In the genomic region with DNA sequence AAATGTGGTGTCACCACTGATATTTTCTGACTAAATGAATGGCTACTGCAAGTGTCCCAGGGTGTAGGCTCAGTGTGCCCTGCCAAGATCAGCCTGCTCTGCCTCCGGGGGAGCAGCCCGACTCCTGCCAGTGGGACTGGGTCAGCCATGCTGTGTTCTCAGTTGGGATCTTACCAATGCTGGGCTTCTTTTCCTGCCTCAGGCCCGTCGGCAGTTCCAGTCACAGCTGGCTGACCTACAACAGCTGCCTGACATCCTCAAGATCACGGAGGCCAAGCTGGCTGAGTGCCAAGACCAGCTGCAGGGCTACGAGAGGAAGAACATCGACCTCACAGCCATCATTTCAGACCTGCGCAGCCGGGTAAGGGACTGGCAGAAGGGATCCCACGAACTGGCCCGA, we compare ENCODE assay signal across 10 mouse cellular contexts. TPM values are rescaled to one million over a fixed set of nuclear protein-coding genes. Genes with fewer than 3 reads are reported as not detected.
DNase-seq lines count a peak whose midpoint lies in the region; ATAC-seq and TF ChIP-seq lines count a peak whose summit lies in the region.
"Had no signal": no experiment of that assay in that cellular context is flagged by ENCODE, and none has a peak within 500 bp of the region (broad histone marks: within the 10 kb centered on the region; RNA-seq: fewer than 3 reads in every experiment).

No protein-coding gene starts in this region.

- no peaks in the 10 kb centered on the region for H3K4me1 ChIP-seq in hindbrain, embryonic 13.5 days (replicated peaks)
- H3K4me1 ChIP-seq in hindbrain, embryonic 12.5 days, result no peaks in the 10 kb centered on the region
- H3K4me1 ChIP-seq in CH12.LX (ENCODE audit: control insufficient read depth in 1 of 2, insufficient read depth in 2 of 2), result peaks cover 4 to 15% of the 10 kb centered on the region in 2 experiments; a peak in 2 of 4 replicates
- H3K4me1 ChIP-seq in lung, embryonic 15.5 days, result 0 out of 2 replicates have a peak, but pooled peaks cover 6% of the 10 kb centered on the region
- H3K4me1 ChIP-seq: limb, embryonic 13.5 days had no signal

- in situ Hi-C loops in CH12.LX (cut with MboI; ENCODE audit: low pct_ligation_motif_present, low pct_unique_long_range_greater_than_20kb, low sequenced_read_pairs), result loop anchor here (10.0 kb wide), 1 partner anchor 157 kb away; no protein-coding TSS in a partner anchor

- H3K4me3 ChIP-seq in hindbrain, embryonic 13.5 days, result no peak overlapping the region
- no peak overlapping the region for H3K4me3 ChIP-seq in hindbrain, embryonic 12.5 days
- H3K4me3 ChIP-seq in CH12.LX (replicated peaks in 1 of 3; ENCODE audit: low read depth in 2 of 3, low read length in 2 of 3, poor library complexity in 1 of 3), result no peak overlapping the region
- H3K4me3 ChIP-seq in lung, embryonic 15.5 days, result no peak overlapping the region
- H3K4me3 ChIP-seq: erythroblast, embryonic 14.5 days; limb, embryonic 13.5 days had no signal

- H3K36me3 ChIP-seq in hindbrain, embryonic 13.5 days, result peaks cover 89% of the 10 kb centered on the region
- peaks cover 91% of the 10 kb centered on the region for H3K36me3 ChIP-seq in hindbrain, embryonic 12.5 days
- peaks cover 70 to 89% of the 10 kb centered on the region in 2 experiments for H3K36me3 ChIP-seq in CH12.LX (replicated peaks in 1 of 2; ENCODE audit: control insufficient read depth in 1 of 2, insufficient read depth in 1 of 2, low read length in 1 of 2)
- peaks cover 82% of the 10 kb centered on the region for H3K36me3 ChIP-seq in lung, embryonic 15.5 days

- H3K27me3 ChIP-seq in hindbrain, embryonic 13.5 days, result no peaks in the 10 kb centered on the region
- no peaks in the 10 kb centered on the region for H3K27me3 ChIP-seq in hindbrain, embryonic 12.5 days
- H3K27me3 ChIP-seq in CH12.LX (replicated peaks), result no peaks in the 10 kb centered on the region
- no peaks in the 10 kb centered on the region for H3K27me3 ChIP-seq in lung, embryonic 15.5 days
- H3K27me3 ChIP-seq: limb, embryonic 13.5 days had no signal

- intact Hi-C loops in heart, postnatal 10 days (cut with DNase I), result no loop called here

- H3K27ac ChIP-seq in hindbrain, embryonic 13.5 days, result 0 out of 2 replicates have a peak overlapping the region, but pooled peaks have one; percentile 8
- no peak overlapping the region for H3K27ac ChIP-seq in hindbrain, embryonic 12.5 days
- H3K27ac ChIP-seq in CH12.LX (ENCODE audit: insufficient read depth, low read depth), result 0 out of 2 replicates have a peak overlapping the region, but pooled peaks have one; percentile 2
- no peak overlapping the region for H3K27ac ChIP-seq in lung, embryonic 15.5 days
- H3K27ac ChIP-seq: limb, embryonic 13.5 days had no signal

- H3K9me3 ChIP-seq in hindbrain, embryonic 13.5 days, result no peaks in the 10 kb centered on the region
- no peaks in the 10 kb centered on the region for H3K9me3 ChIP-seq in hindbrain, embryonic 12.5 days (replicated peaks)
- H3K9me3 ChIP-seq in CH12.LX (replicated peaks; ENCODE audit: low read length), result no peaks in the 10 kb centered on the region
- no peaks in the 10 kb centered on the region for H3K9me3 ChIP-seq in lung, embryonic 15.5 days
- H3K9me3 ChIP-seq: limb, embryonic 13.5 days had no signal

- no peaks in the 10 kb centered on the region for H3K79me2 ChIP-seq in CH12.LX (replicated peaks; ENCODE audit: control insufficient read depth, extremely low read depth, insufficient read depth, poor library complexity, severe bottlenecking)

- no peak for TF ChIP-seq RAD21 in CH12.LX (IDR thresholded peaks at IDR 0.05; ENCODE audit: low read depth, low read length)

- dilution Hi-C loops in CH12.LX (cut with MboI; ENCODE audit: extremely low pct_ligation_motif_present, extremely low pct_unique_long_range_greater_than_20kb, low sequenced_read_pairs), result no loop called here

- TF ChIP-seq CTCF in CH12.LX (conservative IDR thresholded peaks at IDR 0.05 in 1 of 2, IDR thresholded peaks at IDR 0.05 in 1 of 2; ENCODE audit: low read depth in 2 of 2, low read length in 2 of 2), result no peak

- no peak for ATAC-seq in hindbrain, embryonic 13.5 days (ENCODE audit: low FRiP score)
- ATAC-seq in hindbrain, embryonic 12.5 days (ENCODE audit: low FRiP score), result no peak
- peak; percentile 57; the same call in 1 of the 2 replicates for ATAC-seq in lung, embryonic 15.5 days (ENCODE audit: borderline replicate concordance, extremely low read depth, low FRiP score, low TSS enrichment)

- no peak overlapping the region for H3K9ac ChIP-seq in hindbrain, embryonic 13.5 days
- no peak overlapping the region for H3K9ac ChIP-seq in hindbrain, embryonic 12.5 days
- H3K9ac ChIP-seq in CH12.LX (ENCODE audit: insufficient read depth, low read depth), result no peak overlapping the region
- no peak overlapping the region for H3K9ac ChIP-seq in lung, embryonic 15.5 days
- H3K9ac ChIP-seq: limb, embryonic 13.5 days had no signal

- WGBS in hindbrain, embryonic 13.5 days, result 81% methylated on average over 11 of the region's 11 CpGs
- WGBS in hindbrain, embryonic 12.5 days, result 82% methylated on average over 11 of the region's 11 CpGs
- 25% methylated on average over 11 of the region's 11 CpGs for WGBS in lung, embryonic 15.5 days

- peak; percentile 47 for DNase-seq in CH12.LX (ENCODE audit: extremely low read depth)
- peak; percentile 59 to 69 for DNase-seq in adrenal gland, postnatal 36 days
- peak; percentile 79 to 87 for DNase-seq in heart, postnatal 10 days
- peak; percentile 48 for DNase-seq in spleen, postnatal 36 days (ENCODE audit: low spot score in 2 of 2)
- DNase-seq in natural killer cell, adult 2 months (ENCODE audit: low spot score in 2 of 2), result no peak

- H3K4me2 ChIP-seq in hindbrain, embryonic 13.5 days, result no peak overlapping the region
- no peak overlapping the region for H3K4me2 ChIP-seq in hindbrain, embryonic 12.5 days (replicated peaks)
- no peak overlapping the region for H3K4me2 ChIP-seq in CH12.LX (ENCODE audit: insufficient read depth, low read depth, poor library complexity, severe bottlenecking)
- H3K4me2 ChIP-seq in lung, embryonic 15.5 days, result no peak overlapping the region
- H3K4me2 ChIP-seq: limb, embryonic 13.5 days had no signal

- no peak for TF ChIP-seq POLR2A in CH12.LX (IDR thresholded peaks at IDR 0.05; ENCODE audit: low read depth, low read length)

- TF ChIP-seq EP300 in CH12.LX (IDR thresholded peaks at IDR 0.05; ENCODE audit: low read length), result no peak

TF ChIP-seq in CH12.LX, 34 proteins besides CTCF, POLR2A, EP300 and RAD21:
- TF ChIP-seq UBTF (IDR thresholded peaks at IDR 0.05; ENCODE audit: low read depth, low read length) (no peak), PAX5 (IDR thresholded peaks at IDR 0.05; ENCODE audit: low read length) (no peak), NELFE (IDR thresholded peaks at IDR 0.05; ENCODE audit: low read depth, low read length) (no peak), RCOR1 (conservative IDR thresholded peaks at IDR 0.05; ENCODE audit: low read depth, low read length) (no peak), TCF12 (IDR thresholded peaks at IDR 0.05; ENCODE audit: low read depth, low read length) (no peak), SMC3 (IDR thresholded peaks at IDR 0.05; ENCODE audit: low read depth, low read length) (no peak), ETS1 (conservative IDR thresholded peaks at IDR 0.05; ENCODE audit: low read depth, low read length) (no peak), MAX (IDR thresholded peaks at IDR 0.05; ENCODE audit: low read length) (no peak)

RNA-seq across cellular contexts. Expression of gene Gle1, which starts 13.2 kb away (rescaled TPM):
- polyA plus RNA-seq in hindbrain, embryonic 13.5 days (2015; fragmentation: Nextera tagmentation; extraction: Ambion mirVana), result 75.2 and 82.1 TPM in 2 replicates
- polyA plus RNA-seq in hindbrain, embryonic 12.5 days (2016; fragmentation: Nextera tagmentation; extraction: Ambion mirVana), result 69.1 and 72.5 TPM in 2 replicates
- 38.0 and 39.7 TPM in 2 replicates for total RNA-seq in CH12.LX (2012; rRNA removed)
- total RNA-seq in CH12.LX (2014; rRNA removed), result 32.0 and 36.5 TPM in 2 replicates
- polyA plus RNA-seq in CH12.LX (2012; ENCODE audit: insufficient read length, low read depth), result 54.1 and 60.1 TPM in 2 replicates
- total RNA-seq in adrenal gland, postnatal 36 days (2021), result 10 to 100 TPM; 29.8 to 32.1 TPM
- total RNA-seq in heart, postnatal 10 days (2021), result 10 to 100 TPM; 26.0 to 26.2 TPM
- 64.5 and 67.9 TPM in 2 replicates for polyA plus RNA-seq in lung, embryonic 15.5 days (2015; fragmentation: Nextera tagmentation; extraction: Ambion mirVana)

RNA-seq across cellular contexts. Expression of gene Odf2, which starts 33.0 kb away (rescaled TPM):
- 70.3 and 78.3 TPM in 2 replicates for polyA plus RNA-seq in hindbrain, embryonic 13.5 days (2015; fragmentation: Nextera tagmentation; extraction: Ambion mirVana)
- 87.9 and 97.0 TPM in 2 replicates for polyA plus RNA-seq in hindbrain, embryonic 12.5 days (2016; fragmentation: Nextera tagmentation; extraction: Ambion mirVana)
- total RNA-seq in CH12.LX (2012; rRNA removed), result 43.7 and 48.6 TPM in 2 replicates
- total RNA-seq in CH12.LX (2014; rRNA removed), result 35.4 and 44.4 TPM in 2 replicates
- 54.6 and 59.5 TPM in 2 replicates for polyA plus RNA-seq in CH12.LX (2012; ENCODE audit: insufficient read length, low read depth)
- 10 to 100 TPM; 35.4 to 36.0 TPM for total RNA-seq in adrenal gland, postnatal 36 days (2021)
- 10 to 100 TPM; 30.5 to 33.8 TPM for total RNA-seq in heart, postnatal 10 days (2021)
- polyA plus RNA-seq in lung, embryonic 15.5 days (2015; fragmentation: Nextera tagmentation; extraction: Ambion mirVana), result 55.8 and 62.3 TPM in 2 replicates

RNA-seq across cellular contexts. Expression of gene Sptan1, which starts 43.3 kb away (rescaled TPM):
- 192 and 203 TPM in 2 replicates for polyA plus RNA-seq in hindbrain, embryonic 13.5 days (2015; fragmentation: Nextera tagmentation; extraction: Ambion mirVana)
- polyA plus RNA-seq in hindbrain, embryonic 12.5 days (2016; fragmentation: Nextera tagmentation; extraction: Ambion mirVana), result 179 and 188 TPM in 2 replicates
- total RNA-seq in CH12.LX (2012; rRNA removed) (113 TPM in 2 replicates), CH12.LX (2014; rRNA removed) (73.8 and 86.4 TPM in 2 replicates)
- 88.0 and 91.6 TPM in 2 replicates for polyA plus RNA-seq in CH12.LX (2012; ENCODE audit: insufficient read length, low read depth)
- total RNA-seq in adrenal gland, postnatal 36 days (2021), result 100 to 1,000 TPM; 197 to 273 TPM
- total RNA-seq in heart, postnatal 10 days (2021), result 100 to 1,000 TPM; 334 to 351 TPM
- polyA plus RNA-seq in lung, embryonic 15.5 days (2015; fragmentation: Nextera tagmentation; extraction: Ambion mirVana), result 95.5 and 102 TPM in 2 replicates

RNA-seq across cellular contexts. Expression of gene Cercam, which starts 53.0 kb away (rescaled TPM):
- 23.8 and 24.9 TPM in 2 replicates for polyA plus RNA-seq in hindbrain, embryonic 13.5 days (2015; fragmentation: Nextera tagmentation; extraction: Ambion mirVana)
- 28.5 and 30.2 TPM in 2 replicates for polyA plus RNA-seq in hindbrain, embryonic 12.5 days (2016; fragmentation: Nextera tagmentation; extraction: Ambion mirVana)
- 6.1 and 6.3 TPM in 2 replicates for total RNA-seq in CH12.LX (2012; rRNA removed)
- 2.5 and 3.0 TPM in 2 replicates for total RNA-seq in CH12.LX (2014; rRNA removed)
- polyA plus RNA-seq in CH12.LX (2012; ENCODE audit: insufficient read length, low read depth), result 3.5 and 3.7 TPM in 2 replicates
- total RNA-seq in adrenal gland, postnatal 36 days (2021), result 10 to 100 TPM; 11.6 to 15.8 TPM
- 10 to 100 TPM; 13.0 to 13.9 TPM for total RNA-seq in heart, postnatal 10 days (2021)
- 12.2 and 12.9 TPM in 2 replicates for polyA plus RNA-seq in lung, embryonic 15.5 days (2015; fragmentation: Nextera tagmentation; extraction: Ambion mirVana)

Comparison
In these comparisons a context has a peak if more than half of its experiments do, and no peak if none do; other contexts are left out.
1. H3K27ac ChIP-seq: peak in hindbrain, embryonic 13.5 days (single experiment) and CH12.LX (single experiment); none in hindbrain, embryonic 12.5 days (single experiment) and lung, embryonic 15.5 days (single experiment).
2. DNase-seq: peak in CH12.LX (single experiment), adrenal gland, postnatal 36 days (2 of 2), heart, postnatal 10 days (2 of 2) and spleen, postnatal 36 days (2 of 2); none in natural killer cell, adult 2 months (0 of 2).